Mouse (Mus musculus) erythroblast, embryonic 14.5 days (primary cell): ENCODE results near the gene Rpp25l.

Experiments
- GATA1 ChIP-seq: IDR thresholded peaks from 2 replicates; pipeline ENCODE4 v1.6.1; 2012; ENCODE audit warnings: low read length, inconsistent platforms, mixed read lengths
- TAL1 ChIP-seq: IDR thresholded peaks from 3 replicates; pipeline ENCODE4 v1.6.1; 2012; ENCODE audit warnings: low read length, inconsistent platforms, mixed read lengths

GRCm38 (mm10) chr4:41761680-41762079, 48.3 kb upstream of the Rpp25l start:
- no peak for TF ChIP-seq GATA1
- no peak for TF ChIP-seq TAL1
